Mouse (Mus musculus): ENCODE data around the gene Smim22. TPM values are rescaled to one million over a fixed set of nuclear protein-coding genes. Genes with fewer than 3 reads are reported as not detected.

Gene Smim22
- total RNA-seq, 1 experiment = 1.9 TPM

DNA sequence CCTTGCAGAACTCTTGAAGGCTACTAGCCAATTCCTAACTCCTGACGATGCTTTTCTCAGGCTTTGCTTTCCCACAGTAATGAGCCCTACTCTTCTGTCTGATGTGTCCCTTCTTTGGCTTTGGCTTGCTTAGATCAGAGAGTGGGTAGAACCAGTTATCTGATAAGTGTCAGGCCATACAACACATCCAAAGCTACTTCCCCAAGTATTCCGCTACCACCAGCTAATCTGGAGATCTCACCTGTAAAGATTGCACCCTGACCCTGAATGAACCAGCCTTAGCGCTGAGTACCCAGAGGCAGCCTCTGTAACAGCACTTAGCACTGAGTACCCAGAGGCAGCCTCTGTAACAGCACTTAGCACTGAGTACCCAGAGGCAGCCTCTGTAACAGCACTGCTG, 38.2 kb downstream of the Smim22 start:
- peaks cover 0 to 5% of the 10 kb centered on the region in 2 experiments; a peak in 1 of 4 replicates for H3K4me1 ChIP-seq (ENCODE audit: control insufficient read depth in 2 of 2, insufficient read depth in 2 of 2, low read length in 2 of 2, poor library complexity in 1 of 2)
- no peaks in the 10 kb centered on the region for H3K9me3 ChIP-seq (ENCODE audit: control insufficient read depth, insufficient read depth, low read depth, low read length)
- no peak overlapping the region for H3K4me3 ChIP-seq (ENCODE audit: insufficient read depth in 1 of 2, low read depth in 1 of 2, low read length in 2 of 2, poor library complexity in 1 of 2, severe bottlenecking in 1 of 2)
- H3K36me3 ChIP-seq (ENCODE audit: control insufficient read depth, insufficient read depth, low read length, poor library complexity, severe bottlenecking) = peaks cover 24% of the 10 kb centered on the region
- no peak overlapping the region for H3K9ac ChIP-seq (ENCODE audit: insufficient read depth, low read depth, low read length, poor library complexity, severe bottlenecking)
- in situ Hi-C loops (cut with MboI; ENCODE audit: low sequenced_read_pairs in 2 of 2, unreplicated experiment in 2 of 2) = no loop called here
- TF ChIP-seq HCFC1 (IDR thresholded peaks at IDR 0.05; ENCODE audit: borderline replicate concordance, insufficient read depth, low read length) (no peak), ZNF384 (IDR thresholded peaks at IDR 0.05; ENCODE audit: low read depth, low read length) (no peak), CHD2 (IDR thresholded peaks at IDR 0.05; ENCODE audit: low read depth, low read length) (no peak), ZC3H11A (IDR thresholded peaks at IDR 0.05; ENCODE audit: borderline replicate concordance, low read depth, low read length) (no peak), MAFK (IDR thresholded peaks at IDR 0.05; ENCODE audit: insufficient read depth, low read depth, low read length) (no peak)
- no peak overlapping the region for H3K27ac ChIP-seq (ENCODE audit: insufficient read depth, low read depth, low read length, poor library complexity, severe bottlenecking)
- no peak for DNase-seq (ENCODE audit: low read depth, low spot score)

DNA sequence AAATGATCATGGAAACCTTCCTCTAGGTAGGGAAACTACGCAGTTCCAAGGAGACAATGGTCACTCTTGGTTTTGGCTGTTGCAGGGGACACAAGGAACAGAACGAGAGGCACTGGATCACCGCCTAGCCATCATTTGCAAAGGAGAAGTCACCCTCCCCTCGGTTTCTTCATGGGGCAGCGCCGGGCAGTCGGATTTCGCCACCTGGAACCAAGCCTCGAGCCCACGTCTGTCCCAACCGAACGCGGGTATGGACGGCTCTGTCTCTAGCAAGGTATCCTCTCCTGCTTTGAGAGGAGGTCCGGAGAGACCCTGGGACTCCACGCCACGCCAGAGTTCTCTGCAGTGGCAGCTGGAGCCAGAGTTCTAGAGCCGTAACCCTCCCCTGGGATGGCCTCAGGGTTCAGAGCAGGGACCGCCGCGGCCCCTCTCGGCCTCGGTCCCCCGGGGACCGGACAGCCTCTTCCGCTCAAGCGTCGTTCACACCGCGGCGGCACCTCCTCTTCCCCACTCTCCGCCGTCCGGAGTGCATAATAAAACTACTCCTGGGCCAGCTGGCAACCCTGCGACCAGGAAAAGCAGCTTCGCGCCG, 42.2 kb downstream of the Smim22 start:
- no peak for DNase-seq (ENCODE audit: low read depth, low spot score)
- Histone ChIP-seq H3K36me3 (ENCODE audit: control insufficient read depth, insufficient read depth, low read length, poor library complexity, severe bottlenecking) (peaks cover 12% of the 10 kb centered on the region; the same call in 1 of the 2 replicates), H3K9ac (ENCODE audit: insufficient read depth, low read depth, low read length, poor library complexity, severe bottlenecking) (peak overlapping the region; percentile 94), H3K4me3 (ENCODE audit: insufficient read depth in 1 of 2, low read depth in 1 of 2, low read length in 2 of 2, poor library complexity in 1 of 2, severe bottlenecking in 1 of 2) (peak overlapping the region; percentile 85 to 99), H3K4me1 (ENCODE audit: control insufficient read depth in 2 of 2, insufficient read depth in 2 of 2, low read length in 2 of 2, poor library complexity in 1 of 2) (peaks cover 0 to 8% of the 10 kb centered on the region in 2 experiments; a peak in 2 of 4 replicates), H3K27ac (ENCODE audit: insufficient read depth, low read depth, low read length, poor library complexity, severe bottlenecking) (peak overlapping the region; percentile 53; the same call in 1 of the 2 replicates), H3K9me3 (ENCODE audit: control insufficient read depth, insufficient read depth, low read depth, low read length) (no peaks in the 10 kb centered on the region)
- no peak for TF ChIP-seq ZNF384 (IDR thresholded peaks at IDR 0.05; ENCODE audit: low read depth, low read length)
- no peak for TF ChIP-seq ZC3H11A (IDR thresholded peaks at IDR 0.05; ENCODE audit: borderline replicate concordance, low read depth, low read length)
- no peak for TF ChIP-seq MAFK (IDR thresholded peaks at IDR 0.05; ENCODE audit: insufficient read depth, low read depth, low read length)
- TF ChIP-seq CHD2 (IDR thresholded peaks at IDR 0.05; ENCODE audit: low read depth, low read length) = no peak
- no peak for TF ChIP-seq HCFC1 (IDR thresholded peaks at IDR 0.05; ENCODE audit: borderline replicate concordance, insufficient read depth, low read length)
- in situ Hi-C loops (cut with MboI; ENCODE audit: low sequenced_read_pairs in 2 of 2, unreplicated experiment in 2 of 2) = no loop called here

DNA sequence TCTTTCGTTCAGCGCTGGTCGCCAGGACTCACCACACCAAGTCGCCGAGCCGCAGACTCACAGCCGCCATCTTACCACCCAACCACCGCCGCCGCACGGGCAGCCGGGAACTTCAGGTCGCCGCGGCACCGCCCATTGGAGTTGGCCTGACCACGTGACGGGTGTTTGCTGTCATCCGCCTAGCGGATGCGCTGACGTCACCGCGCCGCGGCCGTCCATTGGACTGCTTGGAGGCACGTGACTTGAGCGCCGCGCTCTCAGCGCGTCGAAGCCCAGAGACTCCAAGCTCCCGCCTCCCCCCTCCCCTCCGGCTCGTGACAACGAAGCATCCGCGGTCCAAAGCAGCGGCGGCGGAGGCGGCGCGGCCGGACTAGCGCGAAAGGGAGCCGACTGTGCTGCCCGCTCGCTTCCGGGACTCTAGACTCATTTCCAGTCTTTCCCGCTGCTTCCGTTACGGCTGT, 42.7 kb downstream of the Smim22 start, which contains the start of the genes Glyr1 and Ubn1:
Glyr1 (minus strand) TSS at position 90 of the 461 bp plus-strand sequence.
Ubn1 (plus strand) TSS at position 284 of the 461 bp plus-strand sequence.
- in situ Hi-C loops (cut with MboI; ENCODE audit: low sequenced_read_pairs in 2 of 2, unreplicated experiment in 2 of 2) = no loop called here
- Histone ChIP-seq H3K4me3 (ENCODE audit: insufficient read depth in 1 of 2, low read depth in 1 of 2, low read length in 2 of 2, poor library complexity in 1 of 2, severe bottlenecking in 1 of 2) (peak within 1 kb of the TSS; percentile 85 to 99), H3K9me3 (ENCODE audit: control insufficient read depth, insufficient read depth, low read depth, low read length) (no peaks in the 10 kb centered on the region), H3K9ac (ENCODE audit: insufficient read depth, low read depth, low read length, poor library complexity, severe bottlenecking) (peak within 1 kb of the TSS; percentile 94), H3K4me1 (ENCODE audit: control insufficient read depth in 2 of 2, insufficient read depth in 2 of 2, low read length in 2 of 2, poor library complexity in 1 of 2) (peaks cover 0 to 8% of the 10 kb centered on the region in 2 experiments; a peak in 2 of 4 replicates), H3K27ac (ENCODE audit: insufficient read depth, low read depth, low read length, poor library complexity, severe bottlenecking) (peak within 1 kb of the TSS; percentile 53; the same call in 1 of the 2 replicates), H3K36me3 (ENCODE audit: control insufficient read depth, insufficient read depth, low read length, poor library complexity, severe bottlenecking) (peaks cover 12% of the 10 kb centered on the region; the same call in 1 of the 2 replicates)
- peak; percentile 97 for DNase-seq (ENCODE audit: low read depth, low spot score)
- no peak for TF ChIP-seq ZNF384 (IDR thresholded peaks at IDR 0.05; ENCODE audit: low read depth, low read length)
- TF ChIP-seq MAFK (IDR thresholded peaks at IDR 0.05; ENCODE audit: insufficient read depth, low read depth, low read length) = no peak
- peak; percentile 16; the same call in 1 of the 2 replicates for TF ChIP-seq HCFC1 (IDR thresholded peaks at IDR 0.05; ENCODE audit: borderline replicate concordance, insufficient read depth, low read length)
- TF ChIP-seq CHD2 (IDR thresholded peaks at IDR 0.05; ENCODE audit: low read depth, low read length) = no peak
- TF ChIP-seq ZC3H11A (IDR thresholded peaks at IDR 0.05; ENCODE audit: borderline replicate concordance, low read depth, low read length) = no peak

DNA sequence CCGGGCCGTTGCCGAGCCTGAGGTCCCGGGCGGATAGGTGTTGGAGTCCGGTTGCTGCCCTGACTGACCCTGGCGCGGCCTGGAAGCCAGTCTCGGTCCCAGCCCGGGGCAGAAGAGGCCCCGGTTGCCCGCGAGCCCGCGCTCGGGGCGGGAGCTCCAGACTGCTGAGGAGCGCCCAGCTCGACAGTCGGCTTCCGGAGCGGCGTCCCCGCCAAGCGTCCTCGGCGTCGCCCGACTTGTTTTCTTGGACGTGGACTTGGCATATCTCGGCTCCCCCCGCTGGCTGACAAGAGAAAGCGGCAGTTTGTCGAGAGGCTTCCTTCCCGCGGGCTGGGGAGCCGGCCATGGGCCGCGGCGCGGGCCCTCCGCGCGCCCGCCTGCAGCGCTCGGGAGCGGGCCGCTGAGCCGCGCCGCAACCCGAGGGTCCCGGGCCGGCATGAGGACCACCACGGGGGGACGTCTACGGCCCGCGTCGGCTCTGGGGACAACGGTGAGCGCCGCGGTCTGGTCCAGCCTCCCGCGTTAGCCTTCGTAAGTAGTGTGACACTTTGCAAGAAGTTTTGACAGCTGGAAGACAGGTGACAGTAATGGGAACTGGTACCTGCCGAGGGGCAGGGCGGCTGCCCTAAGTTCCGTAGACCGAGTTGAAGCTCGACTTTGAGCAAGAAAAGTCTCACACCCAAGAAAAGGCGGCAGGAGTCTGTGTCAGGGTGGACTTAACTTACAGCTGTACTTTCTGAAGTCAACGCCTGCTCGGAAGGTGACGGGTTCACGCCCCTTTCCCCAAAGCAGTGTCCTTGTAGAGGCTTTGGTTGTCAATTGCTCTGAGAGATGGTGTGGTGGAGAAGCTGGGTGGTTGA, 43.4 kb downstream of the Smim22 start:
- TF ChIP-seq ZNF384 (IDR thresholded peaks at IDR 0.05; ENCODE audit: low read depth, low read length) = no peak
- TF ChIP-seq HCFC1 (IDR thresholded peaks at IDR 0.05; ENCODE audit: borderline replicate concordance, insufficient read depth, low read length) = no peak
- TF ChIP-seq ZC3H11A (IDR thresholded peaks at IDR 0.05; ENCODE audit: borderline replicate concordance, low read depth, low read length) = no peak
- TF ChIP-seq CHD2 (IDR thresholded peaks at IDR 0.05; ENCODE audit: low read depth, low read length) = no peak
- TF ChIP-seq MAFK (IDR thresholded peaks at IDR 0.05; ENCODE audit: insufficient read depth, low read depth, low read length) = no peak
- peak; percentile 15 for DNase-seq (ENCODE audit: low read depth, low spot score)
- Histone ChIP-seq H3K9ac (ENCODE audit: insufficient read depth, low read depth, low read length, poor library complexity, severe bottlenecking) (peak overlapping the region; percentile 84), H3K9me3 (ENCODE audit: control insufficient read depth, insufficient read depth, low read depth, low read length) (no peaks in the 10 kb centered on the region), H3K36me3 (ENCODE audit: control insufficient read depth, insufficient read depth, low read length, poor library complexity, severe bottlenecking) (peaks cover 12% of the 10 kb centered on the region), H3K4me1 (ENCODE audit: control insufficient read depth in 2 of 2, insufficient read depth in 2 of 2, low read length in 2 of 2, poor library complexity in 1 of 2) (peaks cover 0 to 8% of the 10 kb centered on the region in 2 experiments; a peak in 2 of 4 replicates), H3K4me3 (ENCODE audit: insufficient read depth in 1 of 2, low read depth in 1 of 2, low read length in 2 of 2, poor library complexity in 1 of 2, severe bottlenecking in 1 of 2) (peak overlapping the region; percentile 85 to 99), H3K27ac (ENCODE audit: insufficient read depth, low read depth, low read length, poor library complexity, severe bottlenecking) (no peak overlapping the region)
- in situ Hi-C loops (cut with MboI; ENCODE audit: low sequenced_read_pairs in 2 of 2, unreplicated experiment in 2 of 2) = no loop called here

Other genes starting within 250 kb of the Smim22 start
- gene Cdip1, start 217.0 kb upstream of the Smim22 start, total RNA-seq (2012; rRNA removed) = 27.1 and 35.1 TPM in 2 replicates
- gene 4930562C15Rik, start 171.9 kb upstream of the Smim22 start, total RNA-seq (2012; rRNA removed) = 0.09 and 0.21 TPM in 2 replicates
- 26.7 and 41.3 TPM in 2 replicates for gene Ubald1, start 127.0 kb upstream of the Smim22 start, total RNA-seq (2012; rRNA removed)
- gene Mgrn1, start 121.0 kb upstream of the Smim22 start, total RNA-seq (2012; rRNA removed) = 24.0 and 25.7 TPM in 2 replicates
- gene Nudt16l1, start 68.5 kb upstream of the Smim22 start, total RNA-seq (2012; rRNA removed) = 39.6 and 40.0 TPM in 2 replicates
- 34.9 and 46.7 TPM in 2 replicates for gene Anks3, start 43.1 kb upstream of the Smim22 start, total RNA-seq (2012; rRNA removed)
- 0.13 and 0.16 TPM in 2 replicates for gene Sept12, start 9.4 kb upstream of the Smim22 start, total RNA-seq (2012; rRNA removed)
- gene Rogdi, start 6.3 kb downstream of the Smim22 start, total RNA-seq (2012; rRNA removed) = 18.7 and 25.7 TPM in 2 replicates
- gene Glyr1, start 42.6 kb downstream of the Smim22 start, total RNA-seq (2012; rRNA removed) = 67.4 and 75.6 TPM in 2 replicates
- 13.5 and 16.0 TPM in 2 replicates for gene Ubn1, start 42.8 kb downstream of the Smim22 start, total RNA-seq (2012; rRNA removed)
- 4.1 and 6.0 TPM in 2 replicates for gene Ppl, start 125.1 kb downstream of the Smim22 start, total RNA-seq (2012; rRNA removed)
- gene Sec14l5, start 139.8 kb downstream of the Smim22 start, total RNA-seq (2012; rRNA removed) = 1.3 and 3.1 TPM in 2 replicates
- gene Nagpa, start 196.7 kb downstream of the Smim22 start, total RNA-seq (2012; rRNA removed) = 40.3 and 58.1 TPM in 2 replicates
- gene AU021092, start 215.0 kb downstream of the Smim22 start, total RNA-seq (2012; rRNA removed) = 0.63 and 1.7 TPM in 2 replicates
- 62.6 and 95.1 TPM in 2 replicates for gene Alg1, start 226.3 kb downstream of the Smim22 start, total RNA-seq (2012; rRNA removed)
- 23.0 and 34.5 TPM in 2 replicates for gene Eef2kmt, start 248.7 kb downstream of the Smim22 start, total RNA-seq (2012; rRNA removed)